Mouse (Mus musculus) cerebellum, adult 9-11 months (tissue): Measurements from ENCODE around the gene Znrd1.

ENCODE experiments used
- DNase-seq: peaks from one replicate; pipeline ENCODE4 v3.0.0; 2022

Znrd1 gene

DNA sequence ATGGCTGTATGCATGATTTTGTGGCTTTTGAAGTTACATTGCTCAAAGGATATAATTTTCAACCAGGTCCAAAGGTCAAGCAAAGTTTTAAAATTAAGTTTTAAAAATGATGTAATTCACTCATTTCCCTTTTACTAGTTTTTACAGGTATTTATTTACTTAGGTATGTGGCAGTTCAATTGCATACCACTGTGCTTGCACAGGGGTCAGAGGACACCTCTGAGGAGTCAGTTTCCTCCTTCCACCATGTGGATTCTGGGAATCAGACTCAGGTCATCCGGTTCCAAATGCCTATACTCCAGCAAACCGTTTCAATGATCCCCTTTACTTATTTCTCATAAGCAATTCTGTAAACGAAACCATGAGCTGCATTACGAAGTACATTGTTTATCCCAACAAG, 35.6 kb downstream of the Znrd1 start:
- no peak for DNase-seq

DNA sequence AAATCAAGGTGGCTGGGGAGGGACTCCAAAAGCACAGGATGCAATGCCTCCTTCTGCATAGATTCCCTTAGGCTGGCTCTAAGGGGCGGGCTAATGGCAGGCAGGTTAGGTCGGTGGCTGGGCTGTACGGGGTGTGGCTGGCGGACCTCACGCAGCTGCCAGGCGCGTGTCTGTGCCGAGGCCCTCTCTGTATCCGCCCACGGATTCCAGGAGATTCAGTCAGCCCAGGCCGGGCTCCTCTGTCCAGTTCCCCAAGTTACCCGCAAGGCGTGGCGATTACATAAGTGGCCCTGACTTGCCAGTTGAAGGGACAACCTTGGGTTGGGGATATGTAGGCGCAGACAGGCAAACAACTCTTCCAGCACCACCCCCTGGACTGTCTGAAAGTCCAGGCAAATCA, 38.1 kb downstream of the Znrd1 start:
- no peak for DNase-seq

DNA sequence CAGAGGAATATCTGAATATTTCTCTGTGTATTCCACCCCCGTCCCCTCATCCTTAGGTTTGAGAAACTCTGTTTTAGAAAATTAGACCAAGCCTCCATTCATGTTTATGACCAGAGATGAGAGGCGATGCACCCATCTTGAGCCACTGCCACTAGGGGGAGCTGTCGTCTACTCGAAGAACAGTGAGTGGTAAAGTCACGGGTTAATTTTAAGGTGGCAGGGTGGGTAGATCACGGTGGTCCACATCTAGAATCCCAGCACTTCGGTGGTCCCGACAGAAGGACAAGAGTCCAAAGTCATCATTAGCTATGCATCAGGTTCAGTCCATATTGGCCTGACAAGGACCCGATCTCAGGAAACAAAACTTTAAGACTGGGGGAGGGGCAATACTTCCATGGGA, 43.3 kb downstream of the Znrd1 start:
- DNase-seq, result peak; percentile 39

DNA sequence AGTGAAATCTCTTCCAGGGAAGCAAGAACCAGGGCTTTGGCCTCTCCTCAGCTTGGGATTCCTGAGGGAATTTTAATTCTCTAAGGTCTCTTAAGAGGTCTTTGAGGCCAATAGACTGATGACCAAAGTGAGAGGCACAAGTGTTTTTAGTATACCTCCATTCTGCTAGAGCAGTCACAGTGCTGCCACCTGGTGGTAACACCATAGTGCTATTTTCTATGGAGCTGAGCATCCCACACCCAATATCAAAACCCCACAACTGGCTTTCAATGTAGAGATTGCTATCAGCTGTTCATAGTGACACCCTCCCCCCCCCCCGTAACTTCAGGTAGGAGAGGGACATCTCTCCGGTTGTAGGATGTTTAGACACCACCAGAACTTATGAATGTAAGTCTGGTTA, 44.3 kb downstream of the Znrd1 start:
- peak; percentile 61 for DNase-seq

DNA sequence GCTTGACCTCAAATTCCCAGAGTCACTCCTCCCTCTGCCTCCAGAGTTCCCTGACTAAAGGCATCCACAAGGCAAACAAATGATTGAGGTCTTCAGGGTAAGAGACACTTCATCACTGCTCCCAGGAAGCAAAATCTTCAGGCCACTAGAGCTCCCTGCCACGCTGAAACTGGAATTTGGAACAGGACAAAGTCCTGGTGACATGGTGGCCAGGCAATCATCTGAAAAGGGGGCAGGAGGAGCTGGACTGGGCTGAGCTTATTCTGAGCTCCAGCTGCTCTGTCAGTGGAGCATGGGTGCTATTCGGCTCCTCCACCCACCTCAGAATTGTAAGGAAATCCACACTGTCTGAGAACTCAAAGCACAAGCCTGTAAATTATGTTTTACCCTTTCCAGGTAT, 46.3 kb downstream of the Znrd1 start:
- no peak for DNase-seq

DNA sequence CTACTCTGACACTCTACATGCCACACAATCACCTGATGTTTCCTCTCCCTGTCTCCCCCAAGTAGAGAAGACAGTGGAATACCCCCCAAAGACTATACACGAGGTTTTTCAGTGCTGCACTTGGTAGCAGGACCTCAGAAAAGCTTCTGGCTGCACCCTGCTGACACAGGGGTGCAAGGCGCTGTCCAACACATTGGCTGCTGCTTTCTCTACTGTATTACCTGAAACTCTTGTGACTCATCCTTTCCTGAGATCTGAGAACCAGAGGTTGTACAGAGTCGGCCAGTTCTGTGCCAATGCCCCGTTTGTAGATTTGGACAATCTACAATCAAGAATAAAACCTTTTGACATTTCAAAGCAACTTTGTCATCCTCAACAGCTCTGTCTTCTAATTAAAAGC, 48.6 kb downstream of the Znrd1 start:
- DNase-seq, result no peak

DNA sequence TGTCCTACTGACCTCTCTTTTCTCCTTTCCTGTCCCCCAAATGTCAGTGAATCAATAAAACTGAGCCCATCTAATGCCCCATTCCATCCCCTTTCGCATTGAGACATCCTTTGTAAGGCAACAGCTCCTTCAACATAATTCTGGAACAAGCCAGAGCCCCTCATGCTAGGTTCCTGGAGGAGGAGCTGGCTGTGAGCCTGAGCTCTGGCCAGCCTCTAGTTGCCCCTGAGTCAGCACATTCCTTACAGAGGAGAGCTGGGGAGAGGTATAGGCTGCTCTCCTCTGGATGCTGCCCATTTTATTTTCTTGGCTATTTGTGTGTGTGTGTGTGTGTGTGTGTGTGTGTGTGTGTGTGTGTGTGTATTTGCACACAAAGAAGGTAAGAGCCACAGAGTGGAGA, 50.1 kb downstream of the Znrd1 start:
- DNase-seq, result no peak
